In the genomic region with DNA sequence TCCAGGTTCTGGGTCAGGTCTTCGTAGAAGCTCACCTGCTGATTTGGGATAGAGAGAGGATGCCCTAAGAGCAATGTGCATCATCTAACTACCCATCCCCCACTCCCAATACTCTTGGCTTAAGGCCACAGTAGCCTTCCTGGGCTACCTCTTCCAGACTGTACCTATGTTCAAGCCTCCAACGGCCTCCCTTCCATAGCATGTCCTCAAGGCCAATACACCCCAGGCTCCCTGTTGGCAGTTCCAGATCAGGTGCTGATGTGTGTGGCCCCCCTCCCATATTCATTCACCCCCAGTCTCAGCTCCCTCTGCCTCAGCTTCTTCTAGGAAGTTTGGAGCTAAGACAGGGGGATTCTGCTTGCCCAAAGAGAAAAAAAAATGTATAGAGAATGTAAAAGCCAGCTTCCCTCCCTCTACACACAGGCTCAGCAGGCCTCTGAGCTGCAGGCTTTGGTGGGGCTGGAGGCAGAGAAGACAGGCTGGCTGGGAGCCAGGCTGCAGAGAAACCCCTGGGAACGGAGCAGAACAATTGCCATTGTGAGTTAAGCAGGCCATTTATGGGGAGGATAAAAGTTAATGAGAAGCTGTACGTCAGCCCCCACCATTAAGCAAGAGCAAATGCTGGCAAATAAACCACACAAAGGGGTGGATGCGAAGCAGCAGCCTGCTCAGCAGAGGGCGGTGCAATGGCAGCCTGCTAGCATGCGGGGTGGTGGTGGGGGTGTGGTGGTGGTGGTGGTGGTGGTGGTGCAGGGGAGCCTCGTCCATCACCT, we compare ENCODE assay signal across 9 mouse cellular contexts. TPM values are rescaled to one million over a fixed set of nuclear protein-coding genes. Genes with fewer than 3 reads are reported as not detected.
DNase-seq lines count a peak whose midpoint lies in the region; ATAC-seq and TF ChIP-seq lines count a peak whose summit lies in the region.
"Had no signal": no experiment of that assay in that cellular context is flagged by ENCODE, and none has a peak within 500 bp of the region (broad histone marks: within the 10 kb centered on the region; RNA-seq: fewer than 3 reads in every experiment).

No protein-coding gene starts in this region.

- H3K27ac ChIP-seq in layer of hippocampus, adult 2 months: no peak overlapping the region
- peak overlapping the region; percentile 63 for H3K27ac ChIP-seq in hindbrain, embryonic 16.5 days (ENCODE audit: low read depth, low read length)
- H3K27ac ChIP-seq in neural tube, embryonic 15.5 days (replicated peaks): peak overlapping the region; percentile 86

- H3K4me1 ChIP-seq in hindbrain, embryonic 16.5 days (ENCODE audit: control insufficient read depth, insufficient read depth, low read depth, low read length): peaks cover 59% of the 10 kb centered on the region
- H3K4me1 ChIP-seq in neural tube, embryonic 15.5 days: peaks cover 71% of the 10 kb centered on the region

- no peaks in the 10 kb centered on the region for H3K36me3 ChIP-seq in hindbrain, embryonic 16.5 days (ENCODE audit: control insufficient read depth, insufficient read depth, low read length)
- 0 out of 2 replicates have a peak, but pooled peaks cover under 1% of the 10 kb centered on the region for H3K36me3 ChIP-seq in neural tube, embryonic 15.5 days

- WGBS in hindbrain, embryonic 16.5 days: 16% methylated on average over 8 of the region's 8 CpGs
- 12% methylated on average over 8 of the region's 8 CpGs for WGBS in neural tube, embryonic 15.5 days

- ATAC-seq in hindbrain, embryonic 16.5 days: peak; percentile 74
- ATAC-seq in neural tube, embryonic 15.5 days (ENCODE audit: low FRiP score): peak; percentile 73
- no peak for ATAC-seq in CD4-positive, CD25-positive, alpha-beta regulatory T cell, adult 4 months

- H3K4me3 ChIP-seq in layer of hippocampus, adult 2 months: no peak overlapping the region
- H3K4me3 ChIP-seq in hindbrain, embryonic 16.5 days (ENCODE audit: low read length): no peak overlapping the region
- H3K4me3 ChIP-seq in neural tube, embryonic 15.5 days (replicated peaks): no peak overlapping the region

- peak; percentile 41 for TF ChIP-seq CTCF in layer of hippocampus, adult 2 months (conservative IDR thresholded peaks at IDR 0.05)

- 0 out of 2 replicates have a peak overlapping the region, but pooled peaks have one; percentile 4 for H3K9ac ChIP-seq in hindbrain, embryonic 16.5 days (ENCODE audit: low read depth, low read length)
- H3K9ac ChIP-seq in neural tube, embryonic 15.5 days (replicated peaks): 0 out of 2 replicates have a peak overlapping the region, but pooled peaks have one; percentile 27

- no peaks in the 10 kb centered on the region for H3K27me3 ChIP-seq in hindbrain, embryonic 16.5 days (replicated peaks; ENCODE audit: control insufficient read depth, insufficient read depth, low read length)
- H3K27me3 ChIP-seq in neural tube, embryonic 15.5 days (replicated peaks): no peaks in the 10 kb centered on the region

- no peak overlapping the region for H3K4me2 ChIP-seq in hindbrain, embryonic 16.5 days (ENCODE audit: low read length)
- no peak overlapping the region; the same call in 1 of the 2 replicates for H3K4me2 ChIP-seq in neural tube, embryonic 15.5 days

- H3K9me3 ChIP-seq in hindbrain, embryonic 16.5 days (ENCODE audit: control insufficient read depth, low read length): no peaks in the 10 kb centered on the region
- H3K9me3 ChIP-seq in neural tube, embryonic 15.5 days (replicated peaks): no peaks in the 10 kb centered on the region

- DNase-seq in layer of hippocampus, adult 2 months (ENCODE audit: low spot score in 2 of 2): peak in 1 of 2 experiments; percentile 21
- DNase-seq in layer of hippocampus, adult 8-10 months (ENCODE audit: low spot score in 2 of 2): no peak
- peak; percentile 15 for DNase-seq in embryo, embryonic 9.5 days (ENCODE audit: extremely low spot score)
- DNase-seq in B cell, adult 2 months: no peak
- DNase-seq in gastrocnemius, adult 8-10 months (ENCODE audit: low spot score in 2 of 2): no peak

RNA-seq across cellular contexts. Expression of a gene that starts 31.5 kb away (rescaled TPM):
- 10 to 100 TPM; 23.7 TPM for total RNA-seq in layer of hippocampus, adult 2 months (2021)
- total RNA-seq in layer of hippocampus, adult 8-10 months (2022): 10 to 100 TPM; 20.4 to 24.2 (median 22.2) TPM
- 46.0 and 48.2 TPM in 2 replicates for polyA plus RNA-seq in hindbrain, embryonic 16.5 days (2015; fragmentation: Nextera tagmentation; extraction: Ambion mirVana)
- polyA plus RNA-seq in neural tube, embryonic 15.5 days (2015; fragmentation: Nextera tagmentation; extraction: Ambion mirVana): 43.2 and 52.5 TPM in 2 replicates
- polyA plus RNA-seq in CD4-positive, CD25-positive, alpha-beta regulatory T cell, adult 4 months (2017; shearing (Covaris generic)): not detected
- total RNA-seq in gastrocnemius, adult 8-10 months (2022): not detected

RNA-seq across cellular contexts. Expression of a gene that starts 46.6 kb away (rescaled TPM):
- not detected for total RNA-seq in layer of hippocampus, adult 2 months (2021)
- total RNA-seq in layer of hippocampus, adult 8-10 months (2022): not detected
- polyA plus RNA-seq in hindbrain, embryonic 16.5 days (2015; fragmentation: Nextera tagmentation; extraction: Ambion mirVana): 0.29 and 2.4 TPM in 2 replicates
- 1.0 and 1.9 TPM in 2 replicates for polyA plus RNA-seq in neural tube, embryonic 15.5 days (2015; fragmentation: Nextera tagmentation; extraction: Ambion mirVana)
- not detected for polyA plus RNA-seq in CD4-positive, CD25-positive, alpha-beta regulatory T cell, adult 4 months (2017; shearing (Covaris generic))
- total RNA-seq in gastrocnemius, adult 8-10 months (2022): 100 to 1,000 TPM; 352 to 401 (median 391) TPM
- total RNA-seq: heart, adult 18-20 months had no signal

Comparison
In these comparisons a context has a peak if more than half of its experiments do, and no peak if none do; other contexts are left out.
1. RNA of a gene that starts 31.5 kb away (total RNA-seq): 23.7 TPM in layer of hippocampus, adult 2 months and 20.4 to 24.2 TPM in layer of hippocampus, adult 8-10 months; not detected in gastrocnemius, adult 8-10 months; every median in the first group is over 10 times any median in the second.
2. RNA of a gene that starts 46.6 kb away (total RNA-seq): 352 to 401 TPM in gastrocnemius, adult 8-10 months; not detected in layer of hippocampus, adult 2 months and not detected in layer of hippocampus, adult 8-10 months; every median in the first group is over 100 times any median in the second.